ENCODE assay signal across 8 mouse cellular contexts in genomic region chr5:34186961-34187391, GRCm38 (mm10). TPM values are rescaled to one million over a fixed set of nuclear protein-coding genes. Genes with fewer than 3 reads are reported as not detected.
DNase-seq lines count a peak whose midpoint lies in the region; ATAC-seq lines count a peak whose summit lies in the region.

No protein-coding gene starts in this region.

- H3K4me2 ChIP-seq in embryonic facial prominence, embryonic 14.5 days (ENCODE audit: low read depth, low read length): peak overlapping the region; percentile 53
- H3K4me2 ChIP-seq in heart, embryonic 15.5 days: peak overlapping the region; percentile 82

- H3K4me3 ChIP-seq in embryonic facial prominence, embryonic 14.5 days (ENCODE audit: low read depth, low read length): peak overlapping the region; percentile 95
- peak overlapping the region; percentile 97 for H3K4me3 ChIP-seq in heart, embryonic 15.5 days

- H3K36me3 ChIP-seq in embryonic facial prominence, embryonic 14.5 days (ENCODE audit: control insufficient read depth, insufficient read depth, low read length): peaks cover 26% of the 10 kb centered on the region; the same call in 1 of the 2 replicates
- H3K36me3 ChIP-seq in heart, embryonic 15.5 days: peaks cover 2% of the 10 kb centered on the region

- ATAC-seq in embryonic facial prominence, embryonic 14.5 days (ENCODE audit: low read depth): peak; percentile 6
- ATAC-seq in heart, embryonic 15.5 days (replicated peaks; ENCODE audit: insufficient number of reproducible peaks, insufficient read depth, low FRiP score, low read depth): peak; percentile 16; the same call in 1 of the 2 replicates

- H3K9me3 ChIP-seq in embryonic facial prominence, embryonic 14.5 days (ENCODE audit: control insufficient read depth, low read length): no peaks in the 10 kb centered on the region
- no peaks in the 10 kb centered on the region for H3K9me3 ChIP-seq in heart, embryonic 15.5 days (replicated peaks)

- DNase-seq in A20 (ENCODE audit: low read depth, low spot score): peak; percentile 54
- DNase-seq in T-cell, adult 2 months (ENCODE audit: low spot score): peak; percentile 33
- peak; percentile 40 for DNase-seq in embryonic facial prominence, embryonic 14.5 days (ENCODE audit: low spot score)
- DNase-seq in kidney, postnatal 14 days: peak; percentile 81
- peak; percentile 79 for DNase-seq in lung, postnatal 36 days
- DNase-seq in spleen, adult 12 weeks (ENCODE audit: low spot score): peak; percentile 35
- DNase-seq in layer of hippocampus, adult 9-10 months (ENCODE audit: low spot score): no peak

- peak overlapping the region; percentile 92 for H3K27ac ChIP-seq in embryonic facial prominence, embryonic 14.5 days (replicated peaks; ENCODE audit: low read depth, low read length)
- H3K27ac ChIP-seq in heart, embryonic 15.5 days: peak overlapping the region; percentile 98

- H3K27me3 ChIP-seq in embryonic facial prominence, embryonic 14.5 days (replicated peaks; ENCODE audit: control insufficient read depth, insufficient read depth, low read length): no peaks in the 10 kb centered on the region
- H3K27me3 ChIP-seq in heart, embryonic 15.5 days: no peaks in the 10 kb centered on the region

- H3K4me1 ChIP-seq in embryonic facial prominence, embryonic 14.5 days (ENCODE audit: control insufficient read depth, insufficient read depth, low read length): peaks cover 36% of the 10 kb centered on the region
- peaks cover 73% of the 10 kb centered on the region for H3K4me1 ChIP-seq in heart, embryonic 15.5 days (replicated peaks)

- WGBS in embryonic facial prominence, embryonic 14.5 days: 3% methylated on average over 8 of the region's 46 CpGs
- WGBS in heart, embryonic 15.5 days: under 1% methylated on average over 46 of the region's 46 CpGs

- peak overlapping the region; percentile 91 for H3K9ac ChIP-seq in embryonic facial prominence, embryonic 14.5 days (ENCODE audit: low read depth, low read length)
- peak overlapping the region; percentile 96 for H3K9ac ChIP-seq in heart, embryonic 15.5 days

RNA-seq across cellular contexts. Expression of gene Mxd4, which starts 0.5 kb away (rescaled TPM):
- 53.5 and 53.7 TPM in 2 replicates for polyA plus RNA-seq in embryonic facial prominence, embryonic 14.5 days (2014; fragmentation: Nextera tagmentation; extraction: Ambion mirVana)
- 22.3 and 28.6 TPM in 2 replicates for polyA plus RNA-seq in heart, embryonic 15.5 days (2015; fragmentation: Nextera tagmentation; extraction: Ambion mirVana)

RNA-seq across cellular contexts. Expression of gene Haus3, which starts 17.6 kb away (rescaled TPM):
- 26.8 and 28.3 TPM in 2 replicates for polyA plus RNA-seq in embryonic facial prominence, embryonic 14.5 days (2014; fragmentation: Nextera tagmentation; extraction: Ambion mirVana)
- 21.2 and 22.1 TPM in 2 replicates for polyA plus RNA-seq in heart, embryonic 15.5 days (2015; fragmentation: Nextera tagmentation; extraction: Ambion mirVana)

RNA-seq across cellular contexts. Expression of gene Poln, which starts 17.7 kb away (rescaled TPM):
- polyA plus RNA-seq in embryonic facial prominence, embryonic 14.5 days (2014; fragmentation: Nextera tagmentation; extraction: Ambion mirVana): 0.94 and 1.9 TPM in 2 replicates
- 0.45 and 0.52 TPM in 2 replicates for polyA plus RNA-seq in heart, embryonic 15.5 days (2015; fragmentation: Nextera tagmentation; extraction: Ambion mirVana)
